Mouse (Mus musculus) CD4-positive, CD25-positive, alpha-beta regulatory T cell, adult 4 months (primary cell): ENCODE results near the gene Cdh22. TPM values are rescaled to one million over a fixed set of nuclear protein-coding genes. Genes with fewer than 3 reads are reported as not detected.

Experiments used
- ATAC-seq: one replicate; pipeline ENCODE4 v1.8.0; 2017
- polyA plus RNA-seq, 2 experiments: library from polyadenylated mRNA; unstranded; fragments of 100-300 nt; shearing (Covaris generic); gene quantifications; one replicate each; pipeline ENCODE4 v1.2.1; 2017

Cdh22 gene
- polyA plus RNA-seq, 2 experiments from 2014 or later, result not detected

GRCm38 (mm10) chr2:165078605-165079004, 156.0 kb downstream of the Cdh22 start:
- ATAC-seq, result no peak

DNA sequence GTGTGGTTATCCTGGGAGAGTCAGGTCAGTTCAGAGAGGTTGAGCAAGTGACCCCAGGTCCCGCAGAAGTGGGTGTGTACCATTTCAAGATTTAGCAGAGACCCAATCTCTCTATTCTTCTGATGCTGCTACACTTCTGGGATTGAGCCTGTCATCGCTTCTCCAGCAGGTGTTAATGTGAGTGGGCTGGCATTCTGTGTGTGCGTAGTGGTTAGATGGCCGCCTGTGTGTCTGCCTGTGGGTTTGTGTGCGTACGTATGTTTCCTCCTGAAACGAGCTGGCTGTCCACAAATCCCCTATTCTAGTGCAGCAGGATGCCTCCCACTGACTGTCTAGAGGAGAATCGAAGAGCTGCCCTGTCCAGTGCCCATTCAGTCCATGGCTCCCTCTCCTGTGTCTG, 156.6 kb downstream of the Cdh22 start:
- ATAC-seq, result no peak

GRCm38 (mm10) chr2:165077055-165077454, 157.6 kb downstream of the Cdh22 start:
- ATAC-seq, result no peak

GRCm38 (mm10) chr2:165074937-165075336, 159.7 kb downstream of the Cdh22 start:
- ATAC-seq, result no peak

DNA sequence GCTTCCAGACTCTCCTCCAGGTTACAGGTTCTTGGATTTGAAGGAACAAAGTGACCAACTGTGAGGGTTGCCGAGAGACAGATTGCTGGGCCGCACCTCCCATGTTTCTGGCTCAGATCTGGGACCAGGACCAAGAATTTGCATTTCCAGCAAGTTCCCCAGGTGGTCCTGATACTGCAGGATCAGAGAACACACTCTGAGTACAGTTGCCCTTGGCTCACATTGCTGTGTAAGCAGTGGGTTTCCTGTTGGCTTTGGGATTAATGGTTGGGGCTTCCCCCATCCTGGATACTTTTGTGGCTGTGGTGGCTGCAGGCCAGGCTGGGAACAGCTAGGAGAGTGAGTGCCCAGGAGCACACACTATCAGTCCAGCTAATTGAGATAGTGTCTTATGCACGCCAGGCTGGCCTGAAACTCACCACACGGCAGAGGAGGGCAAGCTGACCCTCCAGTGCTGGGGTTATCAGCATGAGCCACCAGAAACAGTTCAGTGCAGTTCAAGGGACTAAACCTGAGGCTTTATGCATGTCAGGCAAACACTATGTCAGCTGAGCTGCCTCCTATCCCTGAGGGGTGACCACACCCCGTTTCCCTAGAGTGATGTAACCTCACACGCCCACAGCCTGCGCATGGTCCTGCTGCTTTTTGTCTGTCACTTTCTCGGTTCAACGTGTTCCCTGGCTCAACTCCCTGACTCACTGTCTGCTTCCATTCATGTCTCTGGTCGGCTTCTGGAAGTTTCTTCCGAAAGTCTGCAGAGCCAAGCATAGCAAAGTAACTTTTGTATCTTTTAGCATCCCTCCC, 160.4 kb downstream of the Cdh22 start:
- ATAC-seq, result no peak

- ATAC-seq, result no peak
Observed at GRCm38 (mm10) chr2:165073381-165073781, 161.3 kb downstream of the Cdh22 start.

GRCm38 (mm10) chr2:165070096-165070816, 164.4 kb downstream of the Cdh22 start:
- ATAC-seq, result no peak

GRCm38 (mm10) chr2:165068806-165069205, 165.8 kb downstream of the Cdh22 start:
- ATAC-seq, result no peak

DNA sequence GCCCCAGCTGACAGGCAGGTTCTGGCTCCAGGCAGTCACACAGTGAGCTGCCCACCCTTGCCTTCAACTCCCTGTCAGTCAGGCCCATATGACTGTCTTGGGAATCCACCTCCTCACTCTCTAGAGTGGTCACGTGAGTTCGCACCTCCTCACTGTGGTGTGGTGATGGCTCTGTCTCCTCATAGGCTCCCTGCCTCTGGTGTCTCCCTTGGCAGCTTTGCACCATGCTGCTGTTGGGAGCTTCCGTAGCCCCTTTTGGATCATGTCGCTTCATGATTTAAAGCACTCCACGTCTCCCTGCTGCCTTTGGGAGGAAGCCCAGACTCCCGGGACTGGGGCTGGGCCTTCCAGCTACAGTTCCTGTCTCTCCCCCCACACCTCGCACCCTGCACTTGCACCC, 170.2 kb downstream of the Cdh22 start:
- no peak for ATAC-seq

DNA sequence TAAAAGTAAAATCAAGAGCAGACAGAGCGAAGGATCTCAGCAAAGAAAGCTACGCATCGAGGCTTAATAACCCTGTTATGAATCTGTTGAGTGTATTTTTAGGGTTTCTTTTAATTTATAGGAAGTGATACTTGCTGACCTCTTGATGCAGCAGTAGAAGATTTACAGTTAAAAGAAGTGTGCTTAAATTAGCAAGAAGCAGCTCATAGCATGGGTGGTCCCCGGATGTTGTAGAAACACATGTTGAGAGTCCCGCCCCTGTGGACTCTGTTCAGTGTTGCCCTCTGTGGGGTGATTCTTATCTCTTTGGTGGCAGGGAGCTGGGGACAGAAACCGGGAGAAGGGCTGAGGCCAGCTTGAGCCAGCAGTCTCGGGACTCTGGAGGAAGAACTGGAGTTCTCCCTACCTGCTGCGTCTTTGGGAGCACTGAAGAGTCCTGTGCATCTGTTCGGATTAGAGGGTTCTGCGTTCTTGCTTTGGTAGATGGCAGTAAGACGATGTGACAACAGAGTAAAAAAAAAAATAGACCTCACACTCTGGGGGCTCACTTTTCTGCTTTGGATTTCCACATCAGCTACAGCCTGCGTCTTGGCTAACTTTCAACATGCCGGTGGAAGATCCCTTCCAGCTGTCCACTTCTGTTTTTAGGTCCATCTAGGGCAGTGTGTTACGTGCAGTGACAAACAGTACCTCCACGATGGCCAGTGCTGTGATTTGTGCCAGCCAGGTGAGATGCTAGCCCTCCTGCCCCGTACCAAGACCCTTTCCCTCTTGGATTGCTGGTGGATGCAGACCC, 172.8 kb downstream of the Cdh22 start:
- no peak for ATAC-seq

Other genes with a start within 250 kb of the Cdh22 start
- 10 to 100 TPM; 28.6 to 49.0 TPM for gene Ncoa5, start 200.0 kb downstream of the Cdh22 start, polyA plus RNA-seq
- 1 to 10 TPM; 1.6 to 6.0 TPM for gene Cd40, start 179.2 kb downstream of the Cdh22 start, polyA plus RNA-seq
- gene 1700025C18Rik, start 144.1 kb downstream of the Cdh22 start, polyA plus RNA-seq, result not detected
- 10 to 100 TPM; 39.2 to 59.8 TPM for gene Slc35c2, start 53.0 kb upstream of the Cdh22 start, polyA plus RNA-seq
- 10 to 100 TPM; 37.2 to 65.4 TPM for gene Elmo2, start 91.6 kb upstream of the Cdh22 start, polyA plus RNA-seq
- not detected for gene Zfp663, start 133.9 kb upstream of the Cdh22 start, polyA plus RNA-seq
- gene Zfp334, start 153.4 kb upstream of the Cdh22 start, polyA plus RNA-seq, result not detected
- gene Ocstamp, start 165.6 kb upstream of the Cdh22 start, polyA plus RNA-seq, result not detected
- gene Slc13a3, start 238.4 kb upstream of the Cdh22 start, polyA plus RNA-seq, result under 1 TPM in 1 of 2 experiments, not detected in 1; 0.32 TPM